Mouse (Mus musculus) liver, adult 2 months (tissue): ENCODE data around the gene Larp4b.

Experiments used
- CTCF ChIP-seq: fragments of 200-500 bp; IDR thresholded peaks from 2 replicates; pipeline ENCODE4 v1.5.1; 2011; ENCODE audit warnings: low read depth, low read length, control low read depth
- POLR2A ChIP-seq: fragments of 200-500 bp; IDR thresholded peaks from 2 replicates; pipeline ENCODE4 v1.6.1; 2011; ENCODE audit warnings: low read length, control low read depth; ENCODE audit not compliant: insufficient read depth; ENCODE audit errors: extremely low read depth

DNA sequence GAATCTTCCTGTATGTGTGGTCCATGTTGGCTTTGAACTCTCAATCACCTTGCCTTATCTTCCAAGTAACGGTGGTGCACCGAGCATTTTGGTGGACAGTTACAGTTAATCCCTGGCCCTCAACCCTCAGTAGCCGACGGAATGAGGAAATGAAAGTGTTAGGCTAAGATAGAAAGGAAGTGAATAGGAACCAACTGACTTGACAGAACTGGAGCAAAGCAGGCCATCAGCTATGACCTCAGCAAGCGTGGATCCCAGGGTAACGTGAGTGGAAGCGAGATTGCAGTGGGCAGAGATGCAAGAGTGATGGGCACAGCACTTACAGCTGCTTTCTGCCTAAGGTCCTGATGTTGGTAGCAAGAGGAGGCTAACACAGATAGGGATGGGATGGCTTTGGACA, 31.5 kb downstream of the Larp4b start:
- no peak for TF ChIP-seq POLR2A
- TF ChIP-seq CTCF: no peak
